Mouse (Mus musculus) 3134 (cell line): ENCODE measurements around the gene Serpinb6b.
"Not testable (repeated sequence)": the region's sequence is repeated elsewhere in the genome, so short reads cannot be mapped to it uniquely, and the experiment has no call there.

Experiments used
- DNase-seq: peaks from one replicate; pipeline ENCODE4 v3.0.0-alpha.2; 2011; ENCODE audit warnings: low spot score; ENCODE audit not compliant: insufficient read length; ENCODE audit errors: extremely low read depth

Serpinb6b gene

DNA sequence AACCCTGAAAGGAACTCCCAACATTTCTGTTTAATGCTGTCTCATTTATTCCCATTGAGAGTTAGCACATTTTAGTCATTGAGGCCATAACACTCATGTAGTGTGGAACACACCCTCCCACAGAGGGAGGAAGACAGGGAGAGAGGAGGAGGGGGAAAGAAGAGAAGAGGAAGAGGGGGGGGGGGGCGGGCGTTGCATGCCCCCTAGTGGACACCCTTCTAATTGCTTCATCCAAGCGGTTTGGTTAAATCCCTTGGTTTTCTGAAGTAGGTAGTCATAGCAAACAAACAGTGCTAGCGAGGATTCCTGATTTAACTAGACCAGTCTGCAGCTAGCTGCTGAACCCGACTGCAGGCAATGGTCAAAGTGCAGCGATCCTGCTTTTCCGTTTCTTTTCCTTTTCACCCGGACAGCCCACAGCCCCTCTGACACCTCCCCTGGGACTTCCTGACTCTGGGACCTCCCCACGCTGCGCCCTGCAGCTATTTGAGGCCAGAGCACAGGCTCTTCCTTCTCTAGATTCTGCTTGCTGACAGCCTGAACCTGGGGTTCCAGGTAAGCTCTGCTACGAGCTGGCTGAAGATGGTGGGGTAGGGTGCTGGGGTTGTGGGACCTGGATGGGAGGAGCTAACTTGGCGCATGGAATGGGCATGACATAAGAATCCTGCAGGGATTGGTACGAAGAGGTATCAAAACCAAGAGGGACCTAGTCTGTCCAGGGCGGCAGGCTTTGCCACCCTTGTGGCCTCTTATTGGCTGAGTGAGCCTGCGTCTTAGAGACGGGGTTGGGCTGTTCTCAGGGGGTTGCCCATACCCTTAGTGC is at the start of gene Serpinb6b:
Gene Serpinb6b (plus strand): TSS at position 221 of the 823 bp plus-strand sequence.
- DNase-seq = peak; percentile 77

DNA sequence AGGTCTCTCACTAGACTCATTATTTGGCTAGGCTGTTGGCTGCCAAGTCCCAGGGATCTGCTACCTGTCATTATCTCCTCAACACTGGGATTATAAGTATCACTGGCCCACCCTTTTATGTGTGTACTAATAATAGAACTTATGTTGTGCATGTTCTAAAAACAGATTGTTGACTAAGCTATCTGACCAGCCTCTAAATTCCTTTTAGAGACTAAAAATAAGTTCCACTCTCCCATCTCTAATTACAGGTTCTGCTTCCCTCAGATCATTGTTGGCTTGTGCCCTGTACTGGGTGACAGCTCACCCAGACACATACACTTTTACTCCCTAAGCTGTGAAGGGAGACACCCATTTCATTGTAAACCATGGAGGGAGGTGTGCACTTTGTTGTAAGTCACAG is 42.4 kb upstream of the Serpinb6b start:
- DNase-seq = no peak

DNA sequence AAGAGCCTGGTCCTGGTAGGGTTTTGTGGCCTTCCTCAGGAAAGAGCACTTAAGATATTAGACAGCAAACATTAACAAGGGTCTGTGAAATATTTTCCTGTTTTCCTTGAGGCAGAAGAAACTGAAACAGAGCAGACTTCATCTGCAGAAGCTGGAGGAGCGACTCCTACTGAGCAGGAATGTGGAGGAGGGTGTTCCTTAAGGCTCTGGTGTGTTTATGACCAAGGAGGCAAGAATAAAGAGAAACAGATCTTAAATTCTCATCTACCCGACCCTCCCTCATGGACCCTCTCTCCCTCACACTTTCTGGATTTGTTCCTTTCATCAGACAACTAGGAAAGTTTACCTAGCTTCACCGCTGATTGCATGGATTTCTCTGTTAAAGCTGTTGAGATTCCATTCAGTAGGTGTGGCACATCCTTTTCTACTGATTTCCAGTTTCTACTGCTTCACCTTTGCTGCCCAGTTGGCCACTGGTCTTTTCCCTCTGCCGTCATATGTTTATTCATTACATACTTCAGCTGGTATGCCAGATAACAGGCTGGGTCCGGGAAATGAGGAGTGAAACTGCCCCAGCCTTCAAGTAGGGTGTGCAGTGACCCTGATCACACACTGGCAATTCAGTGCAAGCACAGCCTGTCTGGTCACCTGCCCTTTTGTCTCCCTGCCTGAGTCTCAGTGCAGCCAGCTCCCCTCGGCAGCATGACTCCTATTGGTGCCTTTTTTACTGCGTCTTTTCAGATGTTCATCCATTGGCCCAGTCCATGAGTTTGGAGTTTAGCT is 40.2 kb upstream of the Serpinb6b start:
- DNase-seq = no peak

DNA sequence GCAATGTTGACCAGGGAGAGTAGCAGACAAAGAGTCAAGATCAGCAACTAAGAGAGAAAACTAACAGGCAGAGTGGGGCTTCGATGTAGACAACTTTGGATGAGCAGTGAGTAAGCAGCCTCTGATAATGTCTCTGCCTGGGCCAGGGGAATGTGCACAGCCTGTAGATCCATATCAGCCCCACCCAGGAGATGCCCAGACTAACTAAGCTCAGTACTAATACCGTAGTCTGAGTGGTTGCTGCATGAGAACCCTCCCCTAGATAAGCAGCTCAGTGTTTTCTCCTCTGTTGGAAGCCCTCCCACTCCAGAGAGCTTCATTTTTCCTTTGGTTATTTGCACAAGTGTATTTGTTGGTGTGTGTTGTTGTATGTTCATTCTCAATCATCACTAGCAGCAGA is 38.3 kb upstream of the Serpinb6b start:
- no peak for DNase-seq

DNA sequence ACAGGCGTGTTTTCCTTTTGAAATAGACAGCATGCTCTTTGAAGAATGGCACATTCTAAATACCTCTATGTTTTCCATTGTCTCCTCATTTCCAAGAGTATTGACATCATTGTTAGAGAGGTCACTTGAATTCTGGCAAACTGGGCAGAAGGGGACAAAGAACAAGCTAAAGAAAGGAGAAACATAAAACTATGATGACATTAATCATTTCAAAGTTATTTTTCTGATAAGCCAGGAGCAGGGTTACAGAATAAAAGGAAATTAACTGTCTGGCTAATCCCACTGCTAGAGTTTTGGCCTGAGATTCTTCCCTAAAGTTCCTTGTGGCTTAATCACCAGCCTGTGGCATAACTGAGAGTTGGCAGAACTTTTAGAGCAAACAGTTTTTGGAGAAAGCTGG is 37.8 kb upstream of the Serpinb6b start:
- peak; percentile 18 for DNase-seq

DNA sequence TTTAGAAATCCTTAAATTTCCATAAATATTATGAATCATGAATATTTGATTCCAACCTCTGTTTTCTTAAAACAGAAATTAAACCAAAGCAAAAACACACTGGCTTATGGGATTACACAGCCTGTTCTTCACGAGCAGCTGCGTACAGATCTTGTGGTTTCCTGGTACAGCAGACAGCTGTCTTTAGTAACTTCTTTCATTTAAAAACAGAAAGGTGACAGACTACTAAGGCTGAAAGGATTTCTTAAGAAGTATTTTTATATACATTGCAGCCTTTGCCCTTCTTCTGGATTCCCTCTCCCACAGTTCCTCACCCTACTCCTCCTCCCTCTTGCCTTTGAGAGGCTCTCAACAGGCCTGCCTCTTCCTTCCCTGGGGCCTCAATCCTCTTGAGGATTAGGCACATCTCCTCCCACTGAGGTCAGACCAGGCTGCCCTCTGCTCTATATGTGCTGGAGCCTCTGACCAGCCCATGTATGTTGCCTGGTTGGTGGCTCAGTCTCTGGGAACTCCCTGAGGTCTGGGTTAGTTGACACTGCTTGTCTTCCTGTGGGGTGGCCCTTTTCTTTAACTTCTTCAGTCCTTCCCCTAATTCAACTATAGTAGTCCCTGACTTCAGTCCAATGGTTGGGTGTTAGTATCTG is 35.8 kb upstream of the Serpinb6b start:
- DNase-seq = no peak

DNA sequence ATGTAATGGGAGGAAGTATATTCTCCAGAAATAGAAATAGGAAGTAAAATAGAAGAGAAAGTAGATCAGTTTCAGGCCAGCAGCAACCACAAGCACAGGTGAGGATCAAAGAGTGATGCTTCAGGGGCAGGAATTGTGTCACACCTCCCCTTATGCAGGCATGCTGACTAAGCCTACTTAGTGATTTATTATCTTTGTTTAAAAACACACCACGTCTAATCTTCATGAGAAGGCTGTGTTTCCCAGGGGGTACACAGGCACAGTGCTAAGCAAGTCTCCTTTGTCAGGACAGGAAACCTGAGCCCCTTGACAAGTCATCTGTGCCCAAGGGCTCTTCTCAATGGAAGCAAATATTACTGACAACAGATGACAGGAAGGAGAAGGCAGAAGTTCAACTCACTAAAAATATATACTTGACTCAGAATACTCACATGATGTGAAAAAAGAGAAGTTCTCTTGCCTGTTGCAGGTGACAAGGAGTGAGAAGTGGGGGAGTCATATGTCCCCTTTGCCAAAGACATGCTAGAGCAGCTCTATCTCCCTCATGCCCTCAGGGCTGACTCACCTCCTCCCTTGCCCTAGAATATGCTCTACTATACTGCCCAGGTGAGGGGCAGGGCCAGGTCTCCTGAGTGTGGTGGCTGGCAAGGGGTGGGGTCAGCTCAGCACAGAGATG is 30.2 kb upstream of the Serpinb6b start:
- no peak for DNase-seq

DNA sequence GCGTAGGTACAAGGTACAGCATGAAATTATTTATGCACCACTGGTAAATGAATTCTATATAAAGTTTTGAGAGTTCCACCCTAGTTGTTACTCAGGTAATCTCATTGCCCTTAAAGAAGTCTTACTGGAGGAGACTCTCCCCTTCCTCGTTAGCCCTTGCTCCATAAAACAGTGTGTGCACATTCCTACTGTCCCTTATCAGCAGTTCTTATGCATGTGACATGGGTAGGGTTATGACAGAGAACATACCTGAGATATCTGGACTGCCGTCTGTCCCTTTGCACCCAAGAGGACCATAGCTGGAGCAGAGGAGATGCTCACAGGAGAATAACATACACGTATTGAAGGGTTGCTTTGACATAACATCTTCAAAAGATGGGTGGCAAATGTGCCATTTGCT is 26.7 kb upstream of the Serpinb6b start:
- not testable (repeated sequence) for DNase-seq

DNA sequence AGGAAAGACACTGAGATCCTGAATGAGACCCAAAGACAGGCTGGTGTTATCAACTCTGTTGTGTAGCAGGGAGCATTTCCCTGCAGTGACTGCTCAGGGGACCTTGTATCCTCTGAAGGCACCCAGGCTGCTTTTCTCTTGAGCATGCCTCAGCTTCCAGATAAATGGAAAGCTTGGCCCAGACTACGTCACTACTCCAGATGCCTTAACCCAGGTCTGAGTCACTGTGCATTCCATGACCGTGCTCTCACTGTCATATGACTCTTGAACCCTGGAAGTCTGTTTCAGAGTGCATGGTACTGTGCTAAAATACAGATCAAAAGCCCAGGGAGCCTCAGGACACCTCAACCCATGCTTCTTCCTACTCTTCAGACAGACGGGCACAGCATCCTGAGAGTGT is 25.8 kb upstream of the Serpinb6b start:
- peak; percentile 59 for DNase-seq

DNA sequence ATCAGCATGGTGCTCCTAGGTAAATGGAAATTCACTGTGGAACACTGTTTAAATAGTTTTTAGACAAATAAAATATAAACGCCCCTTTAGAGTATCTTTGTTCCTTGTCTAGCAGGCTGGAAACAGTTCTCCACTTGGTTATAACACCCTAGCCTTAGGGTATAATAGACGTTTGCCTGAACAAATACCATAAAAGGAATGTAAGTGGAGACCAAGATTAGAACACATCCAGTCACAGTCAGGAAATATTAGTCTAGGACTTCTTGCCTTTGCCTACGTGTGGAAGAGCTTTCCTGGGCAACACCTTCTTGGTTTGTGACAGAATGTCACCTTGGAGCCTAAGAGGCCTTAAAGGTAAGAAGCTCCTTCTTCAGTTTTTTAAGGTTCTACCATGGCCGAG is 8.5 kb upstream of the Serpinb6b start:
- no peak for DNase-seq

DNA sequence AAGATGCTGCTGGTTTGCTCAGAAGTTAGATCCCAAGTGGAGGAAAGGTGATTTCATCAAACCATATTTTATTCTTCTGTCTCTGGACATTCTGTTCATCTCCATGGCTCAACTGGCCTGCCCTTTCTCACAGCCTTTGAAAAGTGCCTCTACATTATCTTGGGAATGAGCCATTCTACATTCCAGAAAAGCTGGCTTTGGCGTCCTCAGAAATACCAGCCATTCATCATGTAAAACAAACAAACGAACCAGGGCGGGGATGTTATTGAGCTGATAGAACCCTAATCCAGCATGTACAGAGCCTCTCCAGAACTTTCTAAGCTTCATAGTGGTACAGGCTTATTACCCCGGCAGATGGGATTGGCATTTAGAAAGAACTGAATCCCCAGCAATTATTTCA is 7.1 kb upstream of the Serpinb6b start:
- no peak for DNase-seq

DNA sequence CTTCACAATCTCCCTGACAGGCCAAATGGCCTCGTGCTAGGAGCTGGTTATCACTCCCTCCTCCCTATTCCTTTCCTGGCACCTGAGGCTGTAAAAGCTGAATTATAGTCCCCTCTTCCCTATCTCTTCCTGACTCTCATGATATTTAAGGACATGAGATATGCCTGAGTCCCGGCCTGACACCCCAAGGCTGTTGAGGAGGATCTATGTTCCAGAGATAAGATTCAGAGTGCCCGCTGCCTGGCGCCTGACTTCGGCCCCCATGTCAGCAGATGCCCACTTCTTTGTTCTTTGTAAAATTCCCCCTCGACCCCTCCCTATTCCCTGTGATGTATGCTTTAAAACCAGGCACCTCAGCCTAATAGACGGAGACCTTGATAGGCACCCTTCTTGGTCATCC is 6.5 kb upstream of the Serpinb6b start:
- not testable (repeated sequence) for DNase-seq

DNA sequence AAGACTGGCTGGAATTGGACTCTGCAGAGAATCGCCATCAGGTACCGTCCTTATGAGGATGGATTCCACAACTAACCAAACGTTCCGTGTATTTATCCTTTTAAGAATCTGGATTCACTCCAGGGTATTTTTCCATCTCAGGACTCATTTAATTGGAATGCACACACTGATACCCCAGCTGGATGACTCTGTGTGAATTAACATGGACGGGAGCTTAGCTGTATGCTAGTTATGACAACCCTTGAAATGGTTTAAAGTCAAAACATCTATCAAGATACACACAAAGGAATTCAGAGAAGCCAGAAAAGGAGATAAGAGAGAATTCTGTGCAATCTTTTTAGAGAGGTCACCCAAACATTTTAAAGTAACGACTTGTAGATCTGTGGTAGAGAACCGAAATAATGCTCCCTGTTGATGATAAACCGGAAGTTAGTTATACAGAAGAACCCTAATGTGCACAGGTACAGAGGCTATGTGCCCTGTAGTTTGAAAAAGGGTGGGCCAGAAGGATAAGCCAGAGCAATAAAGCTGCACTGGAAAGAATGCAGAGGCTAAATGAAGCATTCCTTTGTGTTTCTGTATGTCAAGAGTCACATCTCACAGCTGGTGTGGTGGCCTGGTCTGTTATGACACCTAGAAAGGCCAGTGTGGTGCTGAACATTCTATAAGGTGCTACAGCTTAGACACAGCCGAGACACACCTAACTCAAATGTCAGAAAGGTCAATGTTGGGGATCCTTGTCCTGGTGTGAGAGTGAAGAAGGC is 837 bp upstream of the Serpinb6b start:
- DNase-seq = peak; percentile 45

DNA sequence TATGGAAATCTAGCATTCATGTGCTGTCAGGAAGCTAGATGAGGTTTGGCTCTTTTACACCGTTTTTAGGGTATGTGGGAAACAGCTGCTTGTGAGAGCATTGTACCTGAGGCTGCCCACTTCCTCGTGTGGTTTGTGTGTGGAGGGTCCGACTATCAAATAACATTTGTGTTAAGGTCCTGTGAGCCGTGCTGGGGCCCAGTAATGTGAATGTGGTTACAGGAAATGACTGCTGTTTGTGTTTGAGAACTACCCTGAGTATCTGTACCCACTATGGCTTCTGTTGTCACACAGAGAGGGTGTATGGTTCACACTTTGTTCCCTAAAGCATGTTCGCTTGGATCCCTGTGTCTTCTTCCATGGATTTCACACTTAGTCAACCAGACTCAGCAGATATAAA is 1.1 kb downstream of the Serpinb6b start:
- DNase-seq = no peak

DNA sequence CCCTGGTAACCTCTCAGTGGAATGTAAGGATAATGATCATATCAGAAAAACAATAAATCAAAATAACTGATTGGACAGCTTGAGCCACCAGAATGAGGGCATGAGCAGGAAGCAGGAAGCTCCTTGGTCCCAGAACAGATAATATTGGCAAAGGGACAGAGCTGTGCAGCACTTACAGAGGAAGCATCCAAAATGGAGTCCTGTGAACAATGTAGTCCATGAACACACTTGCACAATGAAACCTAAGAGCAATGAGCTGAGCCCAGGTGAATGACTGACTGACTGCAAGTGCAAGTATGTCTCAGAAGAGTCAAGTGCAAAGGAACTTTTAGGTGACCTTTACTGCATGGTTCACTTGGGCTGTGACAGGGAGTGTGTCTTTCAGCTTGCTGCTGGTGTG is 2.2 kb downstream of the Serpinb6b start:
- no peak for DNase-seq

DNA sequence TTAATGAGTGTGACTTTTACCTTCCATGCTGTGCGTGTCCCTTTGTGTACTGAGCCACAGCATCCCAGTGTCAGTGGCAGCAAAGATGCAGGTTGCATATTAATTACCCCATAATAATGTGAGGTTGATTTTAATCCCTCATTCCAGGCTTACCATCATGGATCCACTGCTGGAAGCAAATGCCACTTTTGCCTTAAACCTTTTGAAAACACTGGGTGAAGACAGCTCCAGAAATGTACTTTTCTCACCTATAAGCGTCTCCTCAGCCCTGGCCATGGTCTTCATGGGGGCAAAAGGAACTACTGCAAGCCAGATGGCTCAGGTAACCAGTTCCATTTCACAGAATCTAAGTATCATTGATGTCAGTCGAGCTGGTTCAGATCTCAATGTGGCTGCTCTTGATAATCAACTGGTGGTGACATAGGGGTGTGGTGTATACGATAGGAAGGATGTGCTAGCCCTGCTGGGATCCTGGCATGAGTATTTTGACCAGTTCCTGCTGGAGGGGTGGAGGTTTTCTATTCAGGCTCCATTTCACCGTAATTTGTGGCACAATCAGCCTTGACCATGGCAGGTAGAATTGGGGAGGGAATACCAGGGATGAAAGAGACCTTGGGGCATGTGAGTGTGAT is 3.5 kb downstream of the Serpinb6b start:
- no peak for DNase-seq

DNA sequence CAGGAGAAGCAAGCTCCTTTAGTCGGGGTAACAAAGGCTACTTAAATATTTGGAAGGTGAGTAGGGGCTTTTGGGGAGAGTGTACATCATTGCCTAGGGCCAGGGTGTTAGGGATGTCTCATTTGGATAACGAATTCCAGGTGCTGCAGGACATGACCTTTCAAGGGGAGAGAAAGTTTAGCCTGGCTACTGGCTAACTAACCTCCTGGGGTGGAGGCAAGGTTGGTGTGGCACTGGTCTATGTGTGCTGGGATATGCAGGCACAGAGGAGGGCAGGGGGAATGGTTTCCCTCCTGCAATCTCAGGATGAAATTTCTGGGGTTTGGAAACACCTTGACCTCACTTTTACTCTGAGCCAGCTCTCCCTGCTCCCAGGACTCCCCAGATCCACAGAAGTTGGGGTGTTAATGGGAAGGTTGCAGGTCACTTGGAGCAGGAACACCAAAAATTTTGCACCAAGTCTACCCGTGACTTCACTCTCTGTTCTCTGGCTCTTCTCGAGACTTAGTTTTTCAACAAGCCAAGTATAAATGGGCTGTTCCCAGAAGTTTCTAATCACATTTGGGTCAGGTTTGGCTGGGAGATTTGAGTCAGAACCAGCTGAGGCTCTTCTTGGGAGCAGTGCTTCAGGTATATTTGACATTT is 4.1 kb downstream of the Serpinb6b start:
- DNase-seq = no peak

DNA sequence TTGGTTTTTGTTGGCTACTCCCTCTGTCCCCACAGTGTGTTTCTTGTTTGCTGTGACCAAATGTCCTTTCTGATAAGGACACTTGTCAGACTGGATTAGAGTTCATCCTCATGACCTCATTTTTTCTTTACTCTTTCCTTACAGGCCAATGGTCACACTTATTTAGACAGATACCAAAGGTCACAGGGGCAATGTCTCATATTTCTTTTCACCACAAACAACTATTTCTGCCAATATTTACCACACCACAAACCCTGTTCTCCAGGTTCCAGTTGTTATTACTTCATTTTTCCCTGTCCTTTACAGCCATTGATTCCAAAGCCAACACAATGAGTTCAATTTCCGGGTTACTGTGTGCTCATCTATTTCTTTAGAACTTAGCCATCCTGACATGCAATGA is 4.6 kb downstream of the Serpinb6b start:
- DNase-seq = no peak

DNA sequence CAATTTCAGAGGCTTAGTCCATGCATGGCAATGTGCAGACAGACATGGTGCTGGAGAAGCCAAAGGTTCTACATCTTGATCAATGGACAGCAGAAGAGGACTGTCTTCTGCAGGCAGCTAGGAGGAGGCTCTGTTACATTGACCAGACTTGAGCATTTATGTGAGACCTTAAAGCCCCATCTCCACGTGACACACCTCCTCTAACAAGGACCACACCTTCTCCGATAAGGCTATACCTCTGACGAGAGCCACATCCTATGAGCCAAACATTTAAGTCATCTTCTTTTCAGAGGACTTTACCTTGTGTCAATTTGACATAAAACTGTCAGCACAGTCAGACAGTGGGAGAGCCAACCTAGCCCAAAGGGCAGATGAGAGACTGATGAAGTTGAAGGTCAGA is 5.8 kb downstream of the Serpinb6b start:
- DNase-seq = no peak
